Mouse (Mus musculus): ENCODE measurements at regions not wholly inside any gene's neighbourhood (a gene's known extent, or its start where the extent isn't known, plus 50 kb on each side); places are given as distances from the start of the nearest gene placed in this dataset.

DNA sequence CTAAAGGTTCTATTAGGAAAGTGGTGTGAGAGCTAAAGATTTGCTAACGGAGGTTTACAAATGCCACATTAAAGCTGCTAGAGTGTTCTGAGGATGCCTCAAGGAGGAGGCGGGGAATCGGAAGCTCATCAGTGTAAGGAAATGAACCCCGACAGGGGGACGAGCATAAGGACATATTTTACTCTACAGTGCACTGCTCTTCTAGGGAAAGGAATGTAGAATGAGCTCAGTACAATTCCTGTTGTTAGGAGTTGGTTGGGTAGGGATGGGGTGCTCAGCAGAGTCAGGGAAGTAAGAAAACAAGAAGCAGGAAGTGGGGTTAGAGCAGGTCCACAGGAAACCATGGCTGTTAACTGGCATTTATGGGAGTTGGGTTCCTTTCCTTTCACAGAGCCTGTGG, 54.6 kb downstream of the Mex3b start:
- DNase-seq (ENCODE audit: low spot score): no peak

- no peak for DNase-seq (ENCODE audit: low spot score)
Observed at GRCm38 (mm10) chr7:82923220-82924071, 56.3 kb downstream of the Mex3b start.

DNA sequence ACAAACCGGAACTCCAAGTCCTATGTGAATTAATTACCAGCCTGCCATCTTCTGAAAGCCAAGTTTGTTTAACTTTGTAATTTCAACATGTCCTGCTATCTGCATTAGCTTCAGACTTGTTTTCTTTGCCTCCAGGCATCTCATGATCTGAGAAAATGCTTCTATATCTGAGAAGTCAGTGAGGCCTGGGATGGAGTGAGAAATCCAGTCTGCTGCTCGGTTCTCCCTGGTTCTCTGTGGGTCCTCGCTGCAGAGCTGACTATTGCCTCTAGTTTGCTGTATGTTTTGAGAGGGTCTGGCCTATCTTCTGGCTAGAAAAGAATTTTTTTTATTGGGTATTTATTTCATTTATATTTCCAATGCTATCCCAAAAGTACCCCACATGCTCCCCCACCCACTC, 57.0 kb downstream of the Mex3b start:
- no peak for DNase-seq (ENCODE audit: low spot score)

- peak; percentile 8 for DNase-seq (ENCODE audit: low spot score)
Observed at GRCm38 (mm10) chr7:82938311-82938710, 71.2 kb downstream of the Mex3b start.

- DNase-seq (ENCODE audit: low spot score): no peak
Observed at GRCm38 (mm10) chr7:82939536-82939935, 72.4 kb downstream of the Mex3b start.

GRCm38 (mm10) chr7:82943376-82943775, 76.2 kb downstream of the Mex3b start:
- DNase-seq (ENCODE audit: low spot score): no peak

DNA sequence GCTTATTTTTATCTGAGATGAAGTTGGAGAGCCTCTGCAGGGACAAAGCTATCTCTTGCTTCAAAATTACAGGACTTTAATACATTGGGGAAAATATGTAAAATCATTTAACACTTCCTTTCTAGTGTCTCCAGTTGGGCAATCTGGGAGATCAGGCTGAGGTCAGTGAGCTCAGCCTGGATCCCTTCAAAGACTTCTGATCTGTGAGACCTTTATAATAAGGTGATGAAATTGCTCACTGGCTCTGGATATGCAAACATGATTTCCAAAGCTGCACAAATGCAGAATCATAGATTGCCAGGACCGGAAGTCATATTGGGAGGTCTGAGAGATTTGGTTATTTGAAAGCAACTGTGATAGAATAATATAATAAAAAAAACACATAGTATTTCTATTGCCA, 76.7 kb downstream of the Mex3b start:
- no peak for DNase-seq (ENCODE audit: low spot score)

- DNase-seq (ENCODE audit: low spot score): no peak
Observed at GRCm38 (mm10) chr7:82949372-82949771, 82.2 kb downstream of the Mex3b start.

GRCm38 (mm10) chr7:82957208-82957977, 90.3 kb downstream of the Mex3b start:
- no peak for DNase-seq (ENCODE audit: low spot score)

DNA sequence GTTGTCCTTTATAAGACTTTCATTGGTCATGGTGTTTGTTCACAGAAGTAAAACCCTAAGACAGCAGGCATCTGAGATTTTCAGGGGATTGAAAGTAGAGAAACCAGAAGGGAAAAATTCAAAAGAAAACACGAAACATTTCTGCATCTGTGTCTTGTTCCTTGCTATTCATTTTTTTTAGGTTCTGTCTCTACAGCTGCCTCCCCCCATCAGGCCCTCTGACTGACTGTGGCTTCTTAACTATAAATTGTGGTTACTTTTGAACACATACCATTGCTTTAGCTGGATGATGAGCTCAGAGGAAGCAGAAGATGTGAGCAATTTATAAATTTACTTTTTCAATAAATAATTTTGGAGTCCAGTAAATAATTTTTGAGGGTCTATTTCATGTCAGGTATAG, 103.5 kb downstream of the Mex3b start:
- no peak for DNase-seq (ENCODE audit: low spot score)

GRCm38 (mm10) chr7:82971244-82971643, 104.1 kb downstream of the Mex3b start:
- no peak for DNase-seq (ENCODE audit: low spot score)

- DNase-seq (ENCODE audit: low spot score): no peak
Observed at GRCm38 (mm10) chr7:82972214-82973006, 105.3 kb downstream of the Mex3b start.

DNA sequence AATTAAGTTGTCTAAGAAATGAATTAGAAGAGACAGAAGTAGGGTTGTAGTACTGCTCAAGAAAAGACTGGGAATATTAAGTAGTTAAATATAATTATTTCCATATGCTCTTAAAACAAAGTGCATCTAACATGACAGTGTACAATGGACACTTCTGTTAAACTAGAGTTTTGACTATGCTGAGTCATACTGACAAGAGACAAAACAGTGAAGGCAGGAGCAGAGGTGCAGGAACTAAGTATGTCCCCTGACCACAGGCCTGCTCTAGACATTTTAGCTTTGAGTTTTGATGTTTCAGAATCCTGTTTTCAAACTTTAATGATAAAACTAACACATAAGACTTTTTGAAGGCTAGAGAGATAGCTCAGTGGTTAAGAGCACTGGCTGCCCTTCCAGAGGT, 123.6 kb downstream of the Mex3b start:
- no peak for DNase-seq (ENCODE audit: low spot score)

GRCm38 (mm10) chr7:82993136-82993535, 126.0 kb downstream of the Mex3b start:
- DNase-seq (ENCODE audit: low spot score): no peak

DNA sequence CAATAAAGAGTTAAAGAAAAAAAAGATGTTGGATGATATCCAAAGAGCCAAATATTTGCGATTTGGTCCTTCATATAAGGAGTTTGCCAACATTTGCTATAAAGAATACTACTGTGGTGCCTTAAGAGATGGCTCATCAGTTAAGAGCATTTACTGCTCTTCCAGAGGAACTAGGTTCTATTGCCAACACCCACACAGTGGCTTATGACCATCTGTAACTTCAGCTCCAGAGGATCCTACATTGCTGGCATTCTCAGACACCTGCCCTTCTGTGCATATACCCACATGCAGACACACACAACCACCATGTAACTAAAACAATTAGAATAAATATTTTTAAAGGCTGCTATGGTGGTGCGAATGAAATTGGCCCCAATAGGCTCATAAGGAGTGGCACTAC, 131.7 kb downstream of the Mex3b start:
- DNase-seq (ENCODE audit: low spot score): no peak

DNA sequence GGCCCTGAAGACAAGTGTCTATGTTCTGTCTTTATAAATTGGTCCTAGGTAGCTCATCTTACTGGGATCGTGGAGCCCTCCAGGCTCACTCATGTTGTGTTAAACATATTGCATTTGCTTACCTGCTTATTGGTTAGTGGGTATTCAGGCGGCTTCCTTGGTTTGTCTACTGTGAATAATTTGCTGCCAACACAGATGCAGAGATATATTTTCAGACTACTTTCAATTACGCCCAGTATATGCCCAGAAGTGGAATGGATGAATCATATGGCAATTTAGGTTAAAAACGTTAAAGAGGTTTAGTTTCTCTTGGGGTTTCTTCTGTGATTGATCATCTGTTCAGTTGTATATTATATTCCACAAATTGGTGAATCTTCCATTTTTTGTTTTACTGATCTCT, 140.4 kb downstream of the Mex3b start:
- no peak for DNase-seq (ENCODE audit: low spot score)

- DNase-seq (ENCODE audit: low spot score): no peak
Observed at GRCm38 (mm10) chr7:83012145-83012544, 145.0 kb downstream of the Mex3b start.

DNA sequence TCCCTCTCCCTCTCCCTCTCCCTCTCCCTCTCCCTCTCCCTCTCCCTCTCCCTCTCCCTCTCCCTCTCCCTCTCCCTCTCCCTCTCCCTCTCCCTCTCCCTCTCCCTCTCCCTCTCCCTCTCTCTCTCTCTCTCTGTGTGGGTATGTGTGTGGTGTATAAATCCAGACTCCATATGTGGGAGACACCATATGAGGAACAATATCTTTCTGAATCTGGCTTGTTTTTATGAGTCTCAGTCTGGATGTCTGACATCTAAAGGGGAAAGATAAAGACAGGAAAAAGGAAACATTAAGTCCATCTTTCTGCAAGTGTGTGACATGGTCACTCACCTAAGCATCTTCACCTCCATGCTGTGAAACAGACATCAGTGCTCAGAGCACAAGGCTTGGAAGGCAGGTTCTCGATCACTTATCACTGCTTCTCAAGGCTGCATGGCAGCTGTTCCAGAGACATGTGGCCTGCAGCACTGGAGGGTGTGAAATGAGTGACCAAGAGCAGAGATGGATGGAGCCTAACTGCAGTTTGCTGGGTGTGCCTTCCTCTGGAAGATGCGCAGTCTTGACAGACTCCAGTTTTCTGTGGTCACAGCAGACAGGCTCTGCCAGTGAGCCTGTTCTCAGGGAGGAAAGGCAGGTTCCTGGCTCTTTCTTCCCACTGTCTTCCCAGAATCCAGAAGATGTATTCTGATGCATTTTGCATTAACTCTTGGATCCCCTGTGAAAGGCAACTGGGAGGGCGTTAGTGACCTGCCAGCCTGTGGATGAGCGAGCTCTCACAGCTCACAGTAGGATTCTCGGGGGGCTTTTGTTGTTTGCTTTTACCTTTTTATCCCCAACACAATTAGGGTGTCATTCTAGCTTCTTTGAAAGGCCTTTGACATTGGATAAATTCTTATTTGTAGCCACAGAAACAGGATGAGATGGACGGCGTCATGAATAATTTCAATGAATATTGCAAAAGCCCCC, 147.9 kb downstream of the Mex3b start:
- no peak for DNase-seq (ENCODE audit: low spot score)

DNA sequence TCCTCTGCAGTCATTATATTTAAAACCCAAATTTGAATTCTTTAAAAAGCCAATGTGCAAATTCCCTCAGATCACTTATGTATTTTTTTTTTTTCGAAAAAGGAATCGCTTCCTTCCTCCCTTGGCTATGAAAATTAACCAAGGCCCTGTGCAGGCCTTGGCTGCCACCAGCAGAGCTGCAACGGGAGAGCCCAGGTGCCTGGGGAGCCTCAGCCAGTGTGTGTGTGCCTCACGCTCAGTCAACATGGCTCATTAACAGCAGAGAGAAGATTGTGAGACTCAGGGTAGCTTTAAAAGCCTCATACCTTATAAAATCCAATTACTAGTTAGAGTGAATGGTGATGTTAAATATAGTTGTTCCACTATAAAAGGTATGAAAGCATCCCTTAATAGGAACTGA, 148.6 kb downstream of the Mex3b start:
- no peak for DNase-seq (ENCODE audit: low spot score)

DNA sequence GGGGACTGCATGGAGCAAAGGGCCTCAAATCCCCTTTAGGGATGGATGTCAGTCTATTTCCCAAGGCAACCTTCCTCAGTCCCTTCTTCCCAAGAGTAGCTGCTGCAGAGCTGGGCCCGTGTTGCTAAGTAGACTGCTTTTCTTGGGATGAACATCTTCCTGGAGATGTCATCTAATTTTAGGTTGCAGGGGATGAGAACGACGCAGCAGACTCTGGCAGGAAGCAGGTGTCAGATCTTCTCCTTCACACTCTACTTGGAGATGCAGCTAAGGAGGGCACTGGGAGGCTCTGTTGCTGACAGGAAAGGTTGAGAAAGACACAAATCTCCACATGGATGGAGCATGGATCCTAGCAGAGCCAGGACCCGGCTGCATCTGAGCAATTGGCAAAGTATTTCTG, 149.4 kb downstream of the Mex3b start:
- no peak for DNase-seq (ENCODE audit: low spot score)

GRCm38 (mm10) chr7:83020584-83020983, 153.5 kb downstream of the Mex3b start:
- no peak for DNase-seq (ENCODE audit: low spot score)

Data from retina, embryonic 14.5 days (tissue).